Mouse (Mus musculus) G1E (cell line): ENCODE data around the gene Tnp2.

ENCODE experiments used
- CTCF ChIP-seq: IDR thresholded peaks from 2 replicates; pipeline ENCODE4 v1.5.1; 2012; ENCODE audit warnings: low read depth, low read length, inconsistent platforms, mixed read lengths
- GATA1 ChIP-seq: IDR thresholded peaks from 2 replicates; pipeline ENCODE4 v1.6.1; 2012; ENCODE audit warnings: borderline replicate concordance, low read length, inconsistent platforms, mixed read lengths
- GATA2 ChIP-seq: IDR thresholded peaks from 2 replicates; pipeline ENCODE4 v1.6.1; 2012; ENCODE audit warnings: low read depth, low read length, inconsistent platforms, borderline replicate concordance
- POLR2AphosphoS5 ChIP-seq: IDR thresholded peaks from 2 replicates; pipeline ENCODE4 v1.6.1; 2012; ENCODE audit warnings: low read depth, low read length, inconsistent platforms; ENCODE audit not compliant: insufficient replicate concordance
- TAL1 ChIP-seq: conservative IDR thresholded peaks from 2 replicates; pipeline ENCODE4 v1.6.1; 2012; ENCODE audit warnings: low read depth, low read length, inconsistent platforms, mixed read lengths

GRCm38 (mm10) chr16:10777579-10778160, 10.8 kb downstream of the Tnp2 start:
- TF ChIP-seq CTCF (no peak), GATA1 (no peak), TAL1 (no peak), POLR2AphosphoS5 (no peak), GATA2 (no peak)
